21 mouse cellular contexts compared by ENCODE assay signal in genomic region chr8:107926149-107926548, GRCm38 (mm10).
"Had no signal": no experiment of that assay in that cellular context is flagged by ENCODE, and none has a peak within 500 bp of the region (broad histone marks: within the 10 kb centered on the region; RNA-seq: fewer than 3 reads in every experiment).

No protein-coding gene starts in this region.

- H3K4me2 ChIP-seq: intestine, embryonic 15.5 days; kidney, embryonic 15.5 days; liver, embryonic 13.5 days; midbrain, embryonic 12.5 days; midbrain, embryonic 15.5 days; neural tube, embryonic 12.5 days; neural tube, embryonic 15.5 days; stomach, embryonic 15.5 days had no signal

- H3K9me3 ChIP-seq: intestine, embryonic 15.5 days; kidney, embryonic 15.5 days; liver, embryonic 13.5 days; midbrain, embryonic 12.5 days; midbrain, embryonic 15.5 days; neural tube, embryonic 12.5 days; neural tube, embryonic 15.5 days; stomach, embryonic 15.5 days had no signal

- H3K27ac ChIP-seq: intestine, embryonic 15.5 days; kidney, embryonic 15.5 days; left cerebral cortex, adult 2 months; liver, embryonic 13.5 days; macrophage; midbrain, embryonic 12.5 days; midbrain, embryonic 15.5 days; neural tube, embryonic 12.5 days; neural tube, embryonic 15.5 days; stomach, embryonic 15.5 days had no signal

- H3K9ac ChIP-seq: intestine, embryonic 15.5 days; kidney, embryonic 15.5 days; liver, embryonic 13.5 days; midbrain, embryonic 12.5 days; midbrain, embryonic 15.5 days; neural tube, embryonic 12.5 days; neural tube, embryonic 15.5 days; stomach, embryonic 15.5 days had no signal

- H3K36me3 ChIP-seq: intestine, embryonic 15.5 days; kidney, embryonic 15.5 days; liver, embryonic 13.5 days; midbrain, embryonic 12.5 days; midbrain, embryonic 15.5 days; neural tube, embryonic 12.5 days; neural tube, embryonic 15.5 days; stomach, embryonic 15.5 days had no signal

- H3K4me3 ChIP-seq: intestine, embryonic 15.5 days; kidney, embryonic 15.5 days; left cerebral cortex, adult 2 months; liver, embryonic 13.5 days; midbrain, embryonic 12.5 days; midbrain, embryonic 15.5 days; neural tube, embryonic 12.5 days; neural tube, embryonic 15.5 days; stomach, embryonic 15.5 days had no signal

- ATAC-seq: intestine, embryonic 15.5 days; midbrain, embryonic 15.5 days had no signal

- H3K27me3 ChIP-seq: intestine, embryonic 15.5 days; kidney, embryonic 15.5 days; liver, embryonic 13.5 days; midbrain, embryonic 12.5 days; midbrain, embryonic 15.5 days; neural tube, embryonic 12.5 days; neural tube, embryonic 15.5 days; stomach, embryonic 15.5 days had no signal

- H3K4me1 ChIP-seq: intestine, embryonic 15.5 days; kidney, embryonic 15.5 days; liver, embryonic 13.5 days; midbrain, embryonic 12.5 days; midbrain, embryonic 15.5 days; neural tube, embryonic 12.5 days; neural tube, embryonic 15.5 days; stomach, embryonic 15.5 days had no signal

- DNase-seq: kidney, adult 11 months; kidney, adult 8-10 months; kidney, postnatal 10 days; kidney, postnatal 36 days; layer of hippocampus, postnatal 36 days; liver, embryonic 13.5 days; retina, postnatal 1 day; right cerebral cortex, postnatal 25 days; spleen, adult 18-20 months; thymus, adult 2 months; thymus, postnatal 14 days; thymus, postnatal 4 days had no signal
